Mouse (Mus musculus) heart, adult 2 months (tissue): ENCODE results near the gene Kif5c.

Experiments used
- CTCF ChIP-seq: fragments of 200-600 bp; IDR thresholded peaks from 2 replicates; pipeline ENCODE4 v1.8.1; 2022; ENCODE audit warnings: antibody characterized with exemption, mild to moderate bottlenecking, moderate library complexity
- EP300 ChIP-seq: fragments of 200-500 bp; IDR thresholded peaks from 2 replicates; pipeline ENCODE4 v1.6.1; 2011; ENCODE audit warnings: low read depth, low read length, control low read depth; ENCODE audit not compliant: insufficient read depth
- POLR2A ChIP-seq: fragments of 200-500 bp; IDR thresholded peaks from 2 replicates; pipeline ENCODE4 v1.6.1; 2011; ENCODE audit warnings: mild to moderate bottlenecking, low read depth, low read length, control low read depth; ENCODE audit not compliant: insufficient read depth

DNA sequence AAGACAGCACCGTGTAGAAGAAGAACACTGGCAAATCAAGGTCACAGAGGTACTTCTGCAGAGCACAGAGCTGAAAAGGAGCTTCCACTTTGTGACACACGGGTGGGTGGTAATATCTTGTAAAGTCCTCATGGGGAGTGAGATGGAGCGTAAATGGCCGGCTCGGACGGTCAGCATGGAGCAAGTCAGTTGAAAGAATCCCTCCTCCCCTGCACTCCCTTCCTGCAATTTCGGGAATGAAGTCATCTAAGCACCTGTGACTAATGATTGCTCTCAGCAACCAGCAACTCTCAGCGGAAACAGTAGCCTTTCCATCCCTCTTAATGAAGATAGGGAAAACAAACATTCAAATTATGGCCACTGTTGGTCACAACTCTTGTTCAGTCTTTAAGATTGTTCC, 40.9 kb downstream of the Kif5c start:
- TF ChIP-seq CTCF (no peak), POLR2A (no peak), EP300 (no peak)
